Mouse (Mus musculus) heart, adult 18-20 months (tissue): Measurements from ENCODE around the gene Gulp1. TPM values are rescaled to one million over a fixed set of nuclear protein-coding genes. Genes with fewer than 3 reads are reported as not detected.

Source experiments
- DNase-seq, 2 experiments: peaks; one replicate each; pipeline ENCODE4 v3.0.0; 2021 to 2022; ENCODE audit warnings: mixed read lengths in 1 of 2
- long read RNA-seq, 2 experiments: library from polyadenylated mRNA; stranded (forward); transcript quantifications; one replicate each; pipeline ENCODE4 v2.0.0; 2021
- total RNA-seq, 2 experiments: library from RNA; stranded (reverse); gene quantifications; 2 replicates each; pipeline ENCODE4 v1.2.3; 2021

Gene Gulp1
- 1 to 10 TPM; 3.6 to 5.0 TPM for total RNA-seq
- long read RNA-seq, experiment 1, partial matches to known transcripts, result 0 of 4 reads
- long read RNA-seq, experiment 1, other reads (novel, unspliced or antisense), result 1 of 4 reads
- long read RNA-seq, experiment 2, partial matches to known transcripts, result 0 of 1 reads
- long read RNA-seq, experiment 2, other reads (novel, unspliced or antisense), result 0 of 1 reads

GRCm38 (mm10) chr1:44551461-44552370, at the start of gene Gulp1:
TSS of gene Gulp1 (plus strand) at chr1:44551511.
- peak; percentile 84 to 85 for DNase-seq

GRCm38 (mm10) chr1:44550261-44550660, 1.1 kb upstream of the Gulp1 start:
- peak; percentile 7 to 11 for DNase-seq

- DNase-seq, result peak; percentile 76 to 81
Observed at GRCm38 (mm10) chr1:44552371-44552841, 1.1 kb downstream of the Gulp1 start.

- DNase-seq, result peak; percentile 50 to 62
Observed at GRCm38 (mm10) chr1:44553166-44553898, 2.0 kb downstream of the Gulp1 start.

GRCm38 (mm10) chr1:44567431-44567830, 16.1 kb downstream of the Gulp1 start:
- DNase-seq, result no peak

- DNase-seq, result no peak
Observed at GRCm38 (mm10) chr1:44568296-44568695, 17.0 kb downstream of the Gulp1 start.

GRCm38 (mm10) chr1:44576001-44576400, 24.7 kb downstream of the Gulp1 start:
- no peak for DNase-seq

GRCm38 (mm10) chr1:44576610-44577009, 25.3 kb downstream of the Gulp1 start:
- no peak for DNase-seq

GRCm38 (mm10) chr1:44580390-44580789, 29.1 kb downstream of the Gulp1 start:
- DNase-seq, result no peak

- DNase-seq, result peak in 1 of 2 experiments; percentile 11
Observed at GRCm38 (mm10) chr1:44584886-44585385, 33.6 kb downstream of the Gulp1 start.

GRCm38 (mm10) chr1:44591742-44592141, 40.4 kb downstream of the Gulp1 start:
- DNase-seq, result peak in 1 of 2 experiments; percentile 9

- DNase-seq, result no peak
Observed at GRCm38 (mm10) chr1:44593109-44593508, 41.8 kb downstream of the Gulp1 start.

GRCm38 (mm10) chr1:44598312-44598711, 47.0 kb downstream of the Gulp1 start:
- DNase-seq, result no peak

GRCm38 (mm10) chr1:44613294-44614041, 62.2 kb downstream of the Gulp1 start:
- no peak for DNase-seq

- no peak for DNase-seq
Observed at GRCm38 (mm10) chr1:44618751-44619150, 67.4 kb downstream of the Gulp1 start.

GRCm38 (mm10) chr1:44634481-44634880, 83.2 kb downstream of the Gulp1 start:
- DNase-seq, result no peak

- no peak for DNase-seq
Observed at GRCm38 (mm10) chr1:44645678-44646276, 94.5 kb downstream of the Gulp1 start.

- no peak for DNase-seq
Observed at GRCm38 (mm10) chr1:44678974-44679373, 127.7 kb downstream of the Gulp1 start.

GRCm38 (mm10) chr1:44679415-44679814, 128.1 kb downstream of the Gulp1 start:
- DNase-seq, result no peak

- DNase-seq, result no peak
Observed at GRCm38 (mm10) chr1:44682556-44682955, 131.2 kb downstream of the Gulp1 start.

GRCm38 (mm10) chr1:44683723-44684122, 132.4 kb downstream of the Gulp1 start:
- no peak for DNase-seq
